Mouse (Mus musculus): ENCODE data around the gene Ccser2.

Gene Ccser2

DNA sequence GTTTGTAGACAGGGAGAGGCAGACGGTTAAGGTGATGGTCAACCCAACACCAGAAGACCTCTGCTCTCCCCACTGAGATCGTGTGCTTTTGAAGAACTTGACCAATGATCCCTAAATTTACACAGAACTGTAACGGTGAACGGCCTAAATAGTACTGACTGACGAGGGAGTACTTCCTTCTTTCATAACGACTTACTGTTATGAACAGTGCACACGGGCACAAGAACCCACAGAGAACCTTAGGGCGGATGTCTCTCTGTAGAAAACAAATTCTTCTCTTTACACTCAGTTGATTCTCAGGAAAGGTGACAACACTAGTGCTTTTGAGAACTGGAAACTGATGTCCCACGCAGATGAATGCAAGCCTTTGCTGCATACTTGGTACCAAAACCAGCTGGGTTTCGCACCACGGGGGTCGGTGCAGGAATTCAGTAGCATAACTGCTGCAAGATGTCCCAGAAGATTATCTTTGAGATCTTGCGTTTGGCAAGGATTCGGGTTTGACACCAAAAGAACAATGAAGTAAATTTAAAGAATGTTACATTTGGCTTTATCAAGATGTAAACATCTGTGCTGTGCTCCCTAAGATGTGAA, 99.7 kb downstream of the Ccser2 start:
- DNase-seq (ENCODE audit: low spot score) = no peak

DNA sequence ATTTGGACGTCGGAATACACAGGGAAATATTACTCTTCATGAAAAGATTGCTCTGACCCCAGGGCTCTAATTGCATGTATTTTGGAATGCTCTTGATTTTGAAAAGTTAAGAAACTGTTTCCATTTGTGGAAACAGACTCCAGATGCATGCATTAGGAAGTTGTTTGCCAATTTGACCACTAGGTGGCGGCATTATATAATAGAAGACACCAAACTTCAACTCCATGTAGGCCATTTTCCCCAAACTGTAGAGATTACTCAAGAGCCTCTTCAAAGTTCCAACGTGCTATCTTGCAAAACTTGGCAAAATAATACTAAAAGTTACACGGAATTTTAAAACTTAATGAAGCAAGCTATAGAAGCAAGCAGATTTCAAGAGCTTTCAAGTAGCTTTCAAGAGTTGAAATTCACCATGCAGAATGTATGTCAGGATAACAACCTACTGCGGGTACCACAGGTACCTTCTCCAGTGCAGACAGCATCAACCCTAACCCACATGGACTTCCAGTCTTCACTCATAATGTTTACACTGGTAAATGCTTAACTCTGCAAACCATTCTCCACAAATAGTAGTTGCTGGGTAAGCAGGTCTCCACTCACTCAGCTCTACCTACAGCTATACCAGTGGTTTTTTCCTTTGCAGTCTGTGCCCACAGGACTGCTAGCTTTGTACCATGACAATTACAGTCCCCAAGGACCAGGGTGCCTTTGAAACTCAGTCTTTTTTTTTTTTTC, 101.4 kb downstream of the Ccser2 start:
- DNase-seq (ENCODE audit: low spot score) = peak; percentile 65

DNA sequence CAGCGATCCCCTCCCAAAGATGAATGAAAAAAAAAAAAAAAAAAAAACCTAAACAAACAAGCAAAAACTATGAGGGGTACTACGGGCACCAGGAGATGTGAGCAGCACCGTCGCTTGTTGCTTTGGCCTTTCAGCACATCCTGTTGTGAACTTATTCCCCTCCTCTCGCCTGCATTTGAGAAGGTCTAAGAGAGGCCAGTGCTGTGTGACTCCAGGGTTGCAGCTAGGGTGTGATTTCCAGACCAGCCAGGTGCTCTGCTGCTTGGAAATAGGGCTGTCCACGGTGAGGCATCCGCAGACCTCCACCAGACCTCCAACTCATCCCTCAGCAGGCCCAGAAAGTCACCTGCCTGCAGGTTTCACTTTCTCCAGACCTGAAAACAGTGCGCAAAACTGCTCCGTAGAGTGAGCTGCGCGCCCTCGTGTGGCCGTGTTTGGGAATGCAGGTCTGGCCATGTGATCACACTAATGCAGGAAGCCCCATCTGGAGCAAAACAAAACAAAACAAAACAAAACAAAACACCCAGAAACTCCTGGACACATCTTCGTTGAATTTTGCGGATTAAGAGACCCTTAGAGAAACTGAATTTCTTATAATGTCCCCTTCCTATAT, 104.6 kb downstream of the Ccser2 start:
- peak; percentile 83 for DNase-seq (ENCODE audit: low spot score)

DNA sequence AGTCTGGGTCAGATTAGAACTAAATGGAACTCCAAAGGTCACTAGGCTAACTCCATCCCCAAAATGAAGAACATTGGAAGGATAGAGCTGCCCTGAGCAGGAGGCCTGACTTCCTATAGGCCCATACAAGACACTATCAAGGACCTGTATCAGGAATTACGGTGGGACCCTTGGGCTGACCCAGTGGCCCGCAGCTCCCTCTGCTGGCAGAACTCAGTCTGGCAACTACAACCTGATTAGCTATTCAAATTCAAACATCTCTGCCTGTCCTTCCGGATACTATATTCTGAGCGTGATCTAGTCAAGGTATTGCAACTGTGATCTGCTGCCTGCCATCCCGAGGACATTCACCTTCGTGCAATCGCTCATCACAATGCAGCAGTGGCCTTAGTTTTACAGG, 106.2 kb downstream of the Ccser2 start:
- peak; percentile 22 for DNase-seq (ENCODE audit: low spot score)

DNA sequence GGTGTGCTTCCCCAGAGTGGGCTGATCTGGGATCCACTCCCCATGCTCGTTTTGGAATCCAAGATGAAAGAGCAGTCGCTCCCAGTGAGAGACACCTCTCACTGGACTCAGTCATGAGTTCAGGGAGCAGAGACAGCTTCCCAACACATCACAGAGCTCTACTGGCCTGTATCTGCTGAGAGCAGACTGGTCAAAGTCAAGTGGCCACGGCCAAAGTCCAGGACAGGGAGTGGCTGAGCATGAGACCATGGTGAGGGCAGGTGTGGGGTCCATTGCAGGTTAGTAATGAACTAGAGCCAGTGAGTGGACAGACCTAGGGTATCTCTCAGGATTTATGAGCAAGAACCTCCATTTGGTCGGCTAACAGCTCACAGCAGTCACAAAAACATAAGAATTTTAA, 109.6 kb downstream of the Ccser2 start:
- DNase-seq (ENCODE audit: low spot score) = no peak

DNA sequence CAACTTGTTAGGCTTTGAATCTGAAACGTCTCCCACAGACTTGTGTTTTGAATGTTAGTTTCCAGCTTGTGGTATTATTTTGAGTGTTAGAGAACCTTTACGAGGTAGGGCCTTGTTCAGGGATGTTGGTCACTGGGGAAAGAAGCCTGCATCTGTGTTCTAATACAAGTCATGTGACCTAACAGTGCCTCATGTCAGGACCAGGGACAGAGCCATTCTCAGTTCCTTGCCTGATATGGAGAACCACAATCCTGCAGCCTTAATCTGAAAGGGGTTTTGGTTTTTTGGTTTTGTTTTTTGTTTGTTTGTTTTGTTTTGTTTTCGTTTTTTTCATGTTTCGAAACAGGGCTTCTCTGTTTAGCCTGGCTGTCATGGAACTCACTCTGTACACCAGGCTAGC, 115.6 kb downstream of the Ccser2 start:
- DNase-seq (ENCODE audit: low spot score) = no peak

DNA sequence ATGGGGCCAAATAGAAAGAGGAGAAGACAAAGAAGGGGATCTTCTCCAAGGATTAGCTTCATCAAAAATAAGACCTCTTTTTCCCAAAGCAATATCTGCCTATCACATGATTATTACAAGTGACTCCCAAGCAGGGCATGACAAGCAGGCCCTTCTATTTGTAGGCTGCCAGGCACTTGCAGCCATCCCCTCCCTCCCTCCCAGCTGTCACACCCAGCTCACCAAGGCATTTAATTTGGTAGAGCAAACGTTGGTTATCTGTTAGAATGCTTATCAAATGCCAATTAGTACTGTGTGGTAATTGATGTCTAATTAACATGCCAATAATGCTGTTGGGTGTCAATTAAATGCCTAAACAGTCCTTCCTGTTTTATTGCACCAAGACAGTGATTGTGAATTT, 119.7 kb downstream of the Ccser2 start:
- no peak for DNase-seq (ENCODE audit: low spot score)
